Mouse (Mus musculus) urinary bladder, postnatal 25 days (tissue): ENCODE measurements around the gene Zfp691.
A peak's percentile ranks its signal among the peaks of the same experiment; 100 is the strongest.

Source experiments
- DNase-seq: peaks from one replicate; pipeline ENCODE4 v3.0.0; 2022; ENCODE audit warnings: low spot score

The Zfp691 gene

GRCm38 (mm10) chr4:119124771-119125273 lies 49.2 kb downstream of the Zfp691 start:
- DNase-seq: no peak

DNA sequence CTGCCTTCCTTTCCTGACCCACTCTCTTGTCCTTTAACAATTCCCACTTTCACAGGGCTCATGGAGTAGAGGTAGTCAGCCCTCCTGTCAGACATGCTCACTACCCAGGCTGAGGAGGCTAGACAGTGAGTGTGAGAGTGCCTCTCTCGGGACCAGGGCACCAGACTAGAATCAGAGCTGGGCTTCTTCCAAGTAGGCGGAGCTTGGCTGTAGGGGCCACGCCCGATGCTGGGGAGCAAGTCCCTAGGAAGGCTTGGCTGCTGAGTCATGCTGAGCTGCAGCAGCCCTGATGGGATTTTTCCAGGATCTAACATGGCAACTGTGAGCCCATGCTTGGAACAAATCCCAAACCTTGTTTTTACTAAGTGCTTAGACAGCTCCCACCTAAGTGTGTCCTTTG lies 52.7 kb downstream of the Zfp691 start:
- peak; percentile 80 for DNase-seq

DNA sequence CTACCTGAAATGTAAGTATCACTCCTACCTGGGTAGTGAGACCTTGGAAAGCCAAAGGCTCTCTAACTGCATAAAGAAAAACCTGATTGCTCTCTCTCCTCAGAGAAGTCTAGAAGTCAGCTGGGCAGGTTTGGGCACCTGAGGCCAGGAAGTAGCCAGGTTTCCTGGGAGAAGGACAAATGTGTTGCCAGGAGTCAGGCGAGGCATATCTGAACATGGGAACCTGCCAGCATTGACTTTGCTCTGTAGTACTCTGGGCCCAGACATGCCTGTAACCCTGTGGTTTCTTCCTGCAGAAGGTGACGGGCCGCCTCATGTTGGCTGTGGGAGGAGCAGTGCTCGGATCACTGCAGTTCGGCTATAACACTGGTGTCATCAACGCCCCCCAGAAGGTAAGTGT lies 53.9 kb downstream of the Zfp691 start:
- DNase-seq: no peak
